Mouse (Mus musculus): ENCODE data around the gene Mdm2.

GRCm38 (mm10) chr10:117758749-117759727 is 48.5 kb upstream of the Mdm2 start:
- TF ChIP-seq POLR2A (IDR thresholded peaks at IDR 0.05; ENCODE audit: control insufficient read depth, extremely low read depth, insufficient read depth, low read length, poor library complexity) (no peak), CTCF (IDR thresholded peaks at IDR 0.05; ENCODE audit: borderline replicate concordance, control insufficient read depth, extremely low read depth, insufficient read depth, low read length, poor library complexity) (no peak)

Measured in thymus, adult 2 months (tissue).